Mouse (Mus musculus): Measurements from ENCODE around the gene Rhcg. TPM values are rescaled to one million over a fixed set of nuclear protein-coding genes. Genes with fewer than 3 reads are reported as not detected.

The Rhcg gene
- polyA plus RNA-seq, 1 experiment from 2014 or later: 68.2 TPM

DNA sequence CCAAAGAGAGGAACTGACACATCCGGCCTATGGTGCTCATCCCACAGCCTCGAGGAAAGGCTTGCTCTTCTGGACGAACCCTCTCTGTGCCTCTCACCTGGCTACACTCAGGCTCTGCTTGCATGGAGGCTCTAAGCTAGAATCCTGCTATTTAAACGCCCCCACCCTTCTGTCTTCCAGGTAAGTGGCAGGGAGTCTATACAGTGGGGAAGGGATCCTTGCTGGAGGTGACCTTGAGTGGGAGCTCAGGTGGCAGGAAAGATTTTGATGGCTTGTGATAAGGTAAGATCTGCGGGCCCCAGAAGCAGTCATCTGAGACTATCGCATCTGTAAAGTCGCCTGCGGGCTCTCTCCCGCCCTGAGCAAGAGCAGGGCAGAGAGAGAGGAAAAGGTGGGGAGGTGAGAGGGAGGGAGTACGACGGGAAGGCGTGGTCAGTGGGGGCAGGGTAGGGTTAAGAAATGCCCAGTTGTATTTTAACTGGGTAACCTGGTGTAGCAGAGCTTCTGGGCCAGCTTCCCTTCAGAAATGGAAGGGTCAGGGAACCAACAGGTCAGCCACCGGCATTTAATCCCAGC is 14.4 kb upstream of the Rhcg start:
- ATAC-seq (ENCODE audit: low FRiP score, low TSS enrichment): peak; percentile 78
- H3K9ac ChIP-seq (replicated peaks; ENCODE audit: low read length): no peak overlapping the region
- no peak overlapping the region for H3K4me3 ChIP-seq (ENCODE audit: low read length)
- no peaks in the 10 kb centered on the region; the same call in 1 of the 2 replicates for H3K27me3 ChIP-seq (ENCODE audit: insufficient read depth, low read length)
- H3K36me3 ChIP-seq (ENCODE audit: insufficient read depth, low read length): no peaks in the 10 kb centered on the region
- WGBS: 19% methylated on average over 13 of the region's 13 CpGs
- peak overlapping the region; percentile 41; the same call in 1 of the 2 replicates for H3K27ac ChIP-seq (ENCODE audit: low read length)
- H3K9me3 ChIP-seq (ENCODE audit: low read length): no peaks in the 10 kb centered on the region
- peaks cover 3% of the 10 kb centered on the region; the same call in 1 of the 2 replicates for H3K4me1 ChIP-seq (ENCODE audit: insufficient read depth, low read length)
- H3K4me2 ChIP-seq (replicated peaks; ENCODE audit: low read depth, low read length): no peak overlapping the region

DNA sequence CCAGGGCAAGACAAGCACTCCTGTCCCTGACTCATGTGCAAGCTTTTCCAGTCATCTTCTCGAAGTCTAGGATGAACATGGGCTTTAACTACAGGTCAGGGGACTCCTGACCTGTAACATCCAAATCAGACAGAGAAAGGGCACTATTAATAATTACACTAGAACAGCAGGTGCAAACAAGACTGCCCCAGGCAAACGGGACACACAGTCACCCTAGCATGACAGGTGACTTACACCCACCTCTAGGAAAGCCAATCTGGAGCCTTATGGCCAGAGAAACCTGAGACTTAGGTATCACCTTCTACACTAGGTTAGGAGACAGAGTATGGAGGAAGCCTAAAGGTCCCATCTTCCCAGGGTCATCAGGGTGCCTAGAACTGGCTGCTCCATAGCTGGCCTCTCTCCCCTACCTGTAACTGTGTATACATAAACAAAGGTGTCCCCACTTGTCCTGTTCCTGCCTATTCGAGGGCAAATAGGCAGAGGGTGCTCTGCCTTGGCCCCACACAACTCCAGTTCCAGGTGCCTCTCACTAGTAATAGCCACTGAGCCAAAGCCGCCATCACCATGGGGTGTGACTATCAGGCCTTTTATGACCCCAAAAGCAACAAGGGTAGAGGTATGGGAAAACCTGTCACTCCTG is 10.9 kb upstream of the Rhcg start:
- ATAC-seq (ENCODE audit: low FRiP score, low TSS enrichment): peak; percentile 64

DNA sequence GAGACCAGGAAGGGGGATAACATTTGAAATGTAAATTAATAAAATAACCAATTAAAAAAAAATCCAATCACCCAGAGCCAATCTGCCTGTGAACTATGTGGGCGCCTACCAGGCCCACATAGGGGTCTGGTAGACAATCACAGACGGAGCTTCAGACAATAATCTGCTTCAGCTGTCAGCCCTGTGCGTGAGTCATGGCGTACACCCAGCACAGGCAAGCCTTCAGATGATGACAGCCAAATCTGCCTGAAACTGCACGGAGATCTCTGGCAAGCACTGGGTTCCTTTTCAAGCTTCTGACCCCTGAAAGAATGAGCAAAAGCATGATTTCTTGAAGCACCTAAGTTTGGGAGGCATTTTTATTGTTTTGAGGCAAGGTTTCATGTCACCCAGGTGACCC is 8.7 kb upstream of the Rhcg start:
- Histone ChIP-seq H3K9me3 (ENCODE audit: low read length) (no peaks in the 10 kb centered on the region), H3K4me2 (replicated peaks; ENCODE audit: low read depth, low read length) (no peak overlapping the region), H3K4me3 (ENCODE audit: low read length) (no peak overlapping the region), H3K4me1 (ENCODE audit: insufficient read depth, low read length) (peaks cover 3% of the 10 kb centered on the region; the same call in 1 of the 2 replicates), H3K36me3 (ENCODE audit: insufficient read depth, low read length) (no peaks in the 10 kb centered on the region), H3K27me3 (ENCODE audit: insufficient read depth, low read length) (no peaks in the 10 kb centered on the region), H3K27ac (ENCODE audit: low read length) (no peak overlapping the region), H3K9ac (replicated peaks; ENCODE audit: low read length) (no peak overlapping the region)
- ATAC-seq (ENCODE audit: low FRiP score, low TSS enrichment): no peak
- WGBS: 86% methylated on average over 5 of the region's 5 CpGs

More for the DNA sequence above, 10.9 kb upstream of the Rhcg start:
- H3K4me1 ChIP-seq (ENCODE audit: insufficient read depth, low read length): peaks cover 3% of the 10 kb centered on the region; the same call in 1 of the 2 replicates
- no peaks in the 10 kb centered on the region for H3K27me3 ChIP-seq (ENCODE audit: insufficient read depth, low read length)
- no peaks in the 10 kb centered on the region for H3K36me3 ChIP-seq (ENCODE audit: insufficient read depth, low read length)
- 32% methylated on average over 4 of the region's 4 CpGs for WGBS
- H3K9ac ChIP-seq (replicated peaks; ENCODE audit: low read length): no peak overlapping the region
- no peaks in the 10 kb centered on the region for H3K9me3 ChIP-seq (ENCODE audit: low read length)
- no peak overlapping the region for H3K4me2 ChIP-seq (replicated peaks; ENCODE audit: low read depth, low read length)
- peak overlapping the region; percentile 50 for H3K27ac ChIP-seq (ENCODE audit: low read length)
- H3K4me3 ChIP-seq (ENCODE audit: low read length): no peak overlapping the region

DNA sequence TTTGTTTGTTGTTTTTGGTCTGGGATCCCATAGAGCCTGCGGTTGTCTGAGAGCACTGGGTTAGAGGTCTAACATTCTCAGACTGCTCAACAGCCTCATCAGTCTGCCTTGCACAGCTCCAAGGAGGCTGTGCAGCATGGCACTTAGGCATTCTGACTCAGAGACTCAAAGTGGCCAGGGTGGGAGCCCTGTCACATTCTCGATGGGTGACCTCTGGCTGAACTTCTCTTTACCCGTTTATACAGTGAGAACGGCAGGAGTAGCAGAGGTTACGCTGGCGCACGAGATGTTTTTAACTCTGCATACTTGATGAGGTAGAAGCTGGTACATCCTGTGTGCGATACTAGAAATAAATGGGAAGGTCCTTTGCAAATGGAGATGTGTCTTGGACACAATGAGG is 5.6 kb upstream of the Rhcg start:
- no peak overlapping the region for H3K4me3 ChIP-seq (ENCODE audit: low read length)
- no peak overlapping the region for H3K27ac ChIP-seq (ENCODE audit: low read length)
- H3K36me3 ChIP-seq (ENCODE audit: insufficient read depth, low read length): no peaks in the 10 kb centered on the region
- H3K27me3 ChIP-seq (ENCODE audit: insufficient read depth, low read length): peaks cover 5% of the 10 kb centered on the region; the same call in 1 of the 2 replicates
- WGBS: 50% methylated on average over 8 of the region's 8 CpGs
- H3K9ac ChIP-seq (replicated peaks; ENCODE audit: low read length): no peak overlapping the region
- H3K4me2 ChIP-seq (replicated peaks; ENCODE audit: low read depth, low read length): no peak overlapping the region
- no peaks in the 10 kb centered on the region for H3K9me3 ChIP-seq (ENCODE audit: low read length)
- no peak for ATAC-seq (ENCODE audit: low FRiP score, low TSS enrichment)
- H3K4me1 ChIP-seq (ENCODE audit: insufficient read depth, low read length): peaks cover 3% of the 10 kb centered on the region; the same call in 1 of the 2 replicates

DNA sequence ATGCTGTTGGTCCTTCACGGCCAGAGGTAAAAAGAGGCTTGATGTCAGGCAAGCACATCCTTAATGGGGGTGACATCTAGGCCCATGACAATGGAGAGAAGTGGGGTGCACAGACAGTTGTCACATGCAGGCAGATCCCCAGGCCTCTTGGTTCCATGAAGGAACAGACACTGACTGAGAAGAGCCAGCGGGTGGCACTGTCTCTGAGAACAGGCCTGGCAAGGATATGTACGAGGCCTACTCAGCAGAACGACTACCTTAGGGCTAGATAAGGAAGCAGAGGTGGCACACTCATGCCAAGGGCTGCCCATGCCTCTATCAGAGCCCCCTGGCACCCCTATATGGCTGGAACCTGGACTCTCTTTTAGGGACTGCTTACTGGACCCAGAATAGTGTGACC is 2.0 kb upstream of the Rhcg start:
- 62% methylated on average over 4 of the region's 4 CpGs for WGBS
- Histone ChIP-seq H3K4me1 (ENCODE audit: insufficient read depth, low read length) (no peaks in the 10 kb centered on the region), H3K27ac (ENCODE audit: low read length) (no peak overlapping the region), H3K4me2 (replicated peaks; ENCODE audit: low read depth, low read length) (no peak overlapping the region), H3K9me3 (ENCODE audit: low read length) (no peaks in the 10 kb centered on the region), H3K4me3 (ENCODE audit: low read length) (no peak overlapping the region), H3K36me3 (ENCODE audit: insufficient read depth, low read length) (no peaks in the 10 kb centered on the region), H3K27me3 (ENCODE audit: insufficient read depth, low read length) (peaks cover 26% of the 10 kb centered on the region), H3K9ac (replicated peaks; ENCODE audit: low read length) (no peak overlapping the region)
- no peak for ATAC-seq (ENCODE audit: low FRiP score, low TSS enrichment)

DNA sequence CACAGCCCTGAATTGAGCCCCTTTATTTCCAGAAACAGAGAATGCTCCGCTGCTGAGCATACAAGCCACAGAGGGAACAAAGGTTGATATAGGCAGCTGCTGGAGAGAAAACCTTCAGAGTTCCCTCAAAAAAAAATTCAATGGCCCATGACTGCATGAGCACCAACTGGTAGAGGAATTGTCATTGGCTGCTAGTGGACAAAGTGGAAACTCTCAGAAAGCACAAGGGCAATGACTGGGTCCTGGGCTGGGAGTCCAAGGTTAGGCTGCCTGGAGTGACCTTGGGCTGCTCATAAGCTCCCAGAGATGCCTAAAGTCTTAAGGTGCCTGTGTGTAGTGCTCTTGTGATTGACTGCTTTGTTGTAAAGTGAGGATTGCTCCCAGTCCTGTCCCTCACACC is 1.5 kb downstream of the Rhcg start:
- Histone ChIP-seq H3K36me3 (ENCODE audit: insufficient read depth, low read length) (no peaks in the 10 kb centered on the region), H3K4me2 (replicated peaks; ENCODE audit: low read depth, low read length) (peak overlapping the region; percentile 43; the same call in 1 of the 2 replicates), H3K27ac (ENCODE audit: low read length) (no peak overlapping the region), H3K4me3 (ENCODE audit: low read length) (peak overlapping the region; percentile 37), H3K27me3 (ENCODE audit: insufficient read depth, low read length) (peaks cover 26% of the 10 kb centered on the region), H3K9ac (replicated peaks; ENCODE audit: low read length) (no peak overlapping the region; the same call in 1 of the 2 replicates), H3K4me1 (ENCODE audit: insufficient read depth, low read length) (no peaks in the 10 kb centered on the region), H3K9me3 (ENCODE audit: low read length) (no peaks in the 10 kb centered on the region)
- 57% methylated on average over 1 of the region's 1 CpGs for WGBS
- ATAC-seq (ENCODE audit: low FRiP score, low TSS enrichment): no peak

DNA sequence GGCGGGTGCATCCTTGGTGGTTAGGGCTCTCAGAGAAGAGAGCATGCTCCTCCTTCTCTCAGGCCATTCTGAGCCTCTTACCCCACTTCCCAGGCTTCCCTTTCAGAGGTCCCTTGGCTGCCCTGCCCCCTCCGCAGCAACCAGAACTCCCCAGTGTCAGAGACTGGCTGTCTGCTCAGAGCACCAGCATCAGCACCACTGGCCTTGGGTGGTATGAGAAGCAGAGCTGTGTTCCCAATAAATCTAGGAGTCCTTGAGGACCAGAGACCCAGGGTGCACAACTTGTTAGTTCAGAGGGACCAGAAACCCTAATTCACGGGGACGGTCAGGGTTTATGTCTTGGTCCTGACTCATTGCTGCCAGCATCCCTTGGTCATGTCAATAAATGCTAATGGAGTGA is 2.4 kb downstream of the Rhcg start:
- Histone ChIP-seq H3K27ac (ENCODE audit: low read length) (no peak overlapping the region), H3K9ac (replicated peaks; ENCODE audit: low read length) (no peak overlapping the region), H3K36me3 (ENCODE audit: insufficient read depth, low read length) (no peaks in the 10 kb centered on the region), H3K9me3 (ENCODE audit: low read length) (no peaks in the 10 kb centered on the region), H3K27me3 (ENCODE audit: insufficient read depth, low read length) (peaks cover 29% of the 10 kb centered on the region), H3K4me3 (ENCODE audit: low read length) (no peak overlapping the region), H3K4me1 (ENCODE audit: insufficient read depth, low read length) (no peaks in the 10 kb centered on the region), H3K4me2 (replicated peaks; ENCODE audit: low read depth, low read length) (peak overlapping the region; percentile 28; the same call in 1 of the 2 replicates)
- 60% methylated on average over 4 of the region's 4 CpGs for WGBS
- no peak for ATAC-seq (ENCODE audit: low FRiP score, low TSS enrichment)

DNA sequence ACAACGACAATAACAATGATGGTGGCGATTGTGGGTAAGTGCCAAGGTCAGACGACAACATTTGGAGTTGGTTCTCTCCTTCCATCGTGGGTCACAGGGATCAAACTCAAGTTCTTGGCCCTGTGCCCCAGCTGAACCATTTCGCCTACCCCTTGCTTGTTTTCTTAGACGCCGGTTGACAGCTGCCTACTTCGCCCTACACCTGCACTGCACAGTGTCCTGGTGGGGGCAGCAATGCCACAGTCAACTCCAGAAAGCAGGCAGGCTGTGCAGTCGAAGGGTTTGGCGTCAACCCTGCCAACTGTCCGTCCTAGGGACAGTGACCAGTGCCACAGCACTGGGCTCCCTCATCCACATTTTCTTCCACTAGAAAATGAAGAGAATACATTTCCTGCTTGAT is 4.1 kb downstream of the Rhcg start:
- Histone ChIP-seq H3K4me3 (ENCODE audit: low read length) (no peak overlapping the region), H3K9me3 (ENCODE audit: low read length) (no peaks in the 10 kb centered on the region), H3K27ac (ENCODE audit: low read length) (no peak overlapping the region), H3K36me3 (ENCODE audit: insufficient read depth, low read length) (no peaks in the 10 kb centered on the region), H3K9ac (replicated peaks; ENCODE audit: low read length) (no peak overlapping the region), H3K27me3 (ENCODE audit: insufficient read depth, low read length) (peaks cover 30% of the 10 kb centered on the region), H3K4me1 (ENCODE audit: insufficient read depth, low read length) (no peaks in the 10 kb centered on the region), H3K4me2 (replicated peaks; ENCODE audit: low read depth, low read length) (no peak overlapping the region; the same call in 1 of the 2 replicates)
- WGBS: 55% methylated on average over 11 of the region's 11 CpGs
- no peak for ATAC-seq (ENCODE audit: low FRiP score, low TSS enrichment)

DNA sequence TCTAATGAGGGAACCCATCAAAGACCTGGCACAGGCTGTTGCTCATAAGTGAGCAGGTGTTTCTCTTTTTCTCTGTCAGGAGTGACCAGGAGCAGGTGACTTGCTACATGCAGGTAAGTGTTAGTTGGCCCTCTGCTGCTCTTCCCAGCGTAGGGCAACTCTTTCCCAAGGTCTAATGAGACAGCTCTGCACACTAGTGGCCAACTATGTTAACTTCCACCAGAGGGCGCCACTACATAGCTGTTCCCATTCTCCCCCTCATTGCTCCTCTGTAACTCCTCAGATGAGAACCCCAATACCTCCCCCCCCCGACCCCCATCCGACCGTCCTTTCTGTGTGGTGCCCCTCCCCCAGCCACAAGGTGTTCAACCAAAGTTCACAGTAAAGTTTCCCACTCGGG is 4.7 kb downstream of the Rhcg start:
- H3K27ac ChIP-seq (ENCODE audit: low read length): no peak overlapping the region
- peaks cover under 1% of the 10 kb centered on the region for H3K4me1 ChIP-seq (ENCODE audit: insufficient read depth, low read length)
- H3K9ac ChIP-seq (replicated peaks; ENCODE audit: low read length): no peak overlapping the region
- no peak overlapping the region; the same call in 1 of the 2 replicates for H3K4me2 ChIP-seq (replicated peaks; ENCODE audit: low read depth, low read length)
- no peak overlapping the region for H3K4me3 ChIP-seq (ENCODE audit: low read length)
- ATAC-seq (ENCODE audit: low FRiP score, low TSS enrichment): peak; percentile 58; the same call in 1 of the 2 replicates
- H3K27me3 ChIP-seq (ENCODE audit: insufficient read depth, low read length): peaks cover 30% of the 10 kb centered on the region
- no peaks in the 10 kb centered on the region for H3K36me3 ChIP-seq (ENCODE audit: insufficient read depth, low read length)
- no peaks in the 10 kb centered on the region for H3K9me3 ChIP-seq (ENCODE audit: low read length)
- WGBS: 9% methylated on average over 6 of the region's 6 CpGs

DNA sequence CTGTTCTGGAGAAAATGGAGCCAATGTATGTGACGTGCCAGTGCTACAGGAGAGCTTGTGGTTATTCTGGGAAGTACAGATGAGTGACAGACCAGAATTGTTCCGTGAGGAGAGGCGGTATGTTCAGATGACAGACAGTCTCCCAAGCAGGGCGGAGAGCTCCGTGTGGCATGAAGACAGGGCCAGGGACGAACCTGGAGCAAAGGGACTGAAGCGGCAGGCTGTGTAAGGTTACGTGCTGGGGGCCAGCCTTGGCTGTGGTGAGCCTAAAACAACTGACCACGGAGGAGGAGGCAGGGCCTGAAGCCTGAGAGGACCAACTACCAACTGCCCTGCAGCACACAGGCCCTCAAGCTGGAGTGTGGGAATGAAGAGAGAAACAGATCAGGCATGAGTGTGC is 5.6 kb downstream of the Rhcg start:
- Histone ChIP-seq H3K27me3 (ENCODE audit: insufficient read depth, low read length) (peaks cover 28% of the 10 kb centered on the region), H3K9me3 (ENCODE audit: low read length) (no peaks in the 10 kb centered on the region), H3K36me3 (ENCODE audit: insufficient read depth, low read length) (no peaks in the 10 kb centered on the region), H3K4me3 (ENCODE audit: low read length) (no peak overlapping the region), H3K4me2 (replicated peaks; ENCODE audit: low read depth, low read length) (no peak overlapping the region), H3K9ac (replicated peaks; ENCODE audit: low read length) (no peak overlapping the region), H3K27ac (ENCODE audit: low read length) (no peak overlapping the region), H3K4me1 (ENCODE audit: insufficient read depth, low read length) (peaks cover 9% of the 10 kb centered on the region)
- WGBS: 74% methylated on average over 9 of the region's 9 CpGs
- no peak for ATAC-seq (ENCODE audit: low FRiP score, low TSS enrichment)

Measured in kidney, embryonic 16.5 days (tissue).